Mouse (Mus musculus): ENCODE measurements around the gene Retnla. TPM values are rescaled to one million over a fixed set of nuclear protein-coding genes. Genes with fewer than 3 reads are reported as not detected.
"Not testable (repeated sequence)": the region's sequence is repeated elsewhere in the genome, so short reads cannot be mapped to it uniquely, and the experiment has no call there.

The Retnla gene
- polyA plus RNA-seq, 1 experiment from 2014 or later = not detected

DNA sequence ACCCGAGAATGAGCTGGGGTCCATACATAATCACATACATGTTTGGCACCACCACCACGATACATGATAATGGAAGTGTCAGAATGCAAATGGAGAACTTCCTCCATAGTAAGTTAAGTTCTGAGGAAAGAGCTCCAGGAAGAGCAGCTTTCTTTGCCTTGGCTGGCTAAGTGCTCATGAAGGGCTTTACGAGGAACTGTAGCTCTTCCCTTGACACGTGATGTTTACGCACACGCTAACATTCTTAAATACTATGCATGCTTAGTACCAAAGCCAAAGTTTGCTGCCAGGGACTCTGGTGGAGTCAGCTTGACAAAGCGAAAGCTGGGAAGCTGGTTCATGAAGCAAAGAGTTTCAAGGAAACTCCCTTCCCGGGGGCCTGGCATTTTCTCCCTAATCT is 10.3 kb upstream of the Retnla start:
- H3K27me3 ChIP-seq (replicated peaks) = no peaks in the 10 kb centered on the region
- 84% methylated on average over 8 of the region's 8 CpGs for WGBS

DNA sequence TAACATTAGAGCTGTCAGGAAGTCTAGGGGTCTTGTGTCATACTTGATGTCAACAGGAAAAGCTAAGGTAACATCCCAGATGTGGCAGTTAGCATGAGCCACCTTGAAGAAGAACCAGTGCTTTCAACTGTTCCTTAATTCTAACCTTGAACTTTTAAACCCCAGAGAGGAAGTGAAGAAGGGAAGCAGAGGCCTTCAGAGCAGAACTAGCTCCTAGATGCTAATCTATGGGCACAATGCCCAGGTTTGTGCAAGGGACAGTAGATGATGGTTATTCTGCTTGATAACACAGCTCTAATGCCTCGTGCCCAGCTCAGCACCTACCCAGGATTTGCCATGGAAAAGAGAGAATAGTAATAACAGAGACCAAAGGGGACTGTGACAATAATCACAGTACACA is 8.7 kb upstream of the Retnla start:
- H3K9me3 ChIP-seq; H3K27me3 ChIP-seq (replicated peaks); H3K27ac ChIP-seq; H3K9ac ChIP-seq; H3K4me1 ChIP-seq; H3K4me2 ChIP-seq (replicated peaks); ATAC-seq (ENCODE audit: low FRiP score, low read depth); H3K4me3 ChIP-seq; H3K36me3 ChIP-seq: not testable (repeated sequence)
- WGBS = 71% methylated on average over 1 of the region's 1 CpGs

More for the DNA sequence above, 10.3 kb upstream of the Retnla start:
- H3K9ac ChIP-seq = no peak overlapping the region
- H3K4me2 ChIP-seq (replicated peaks) = no peak overlapping the region
- H3K4me3 ChIP-seq = no peak overlapping the region
- no peaks in the 10 kb centered on the region for H3K36me3 ChIP-seq
- H3K9me3 ChIP-seq = no peaks in the 10 kb centered on the region
- H3K4me1 ChIP-seq = no peaks in the 10 kb centered on the region
- H3K27ac ChIP-seq = no peak overlapping the region
- no peak for ATAC-seq (ENCODE audit: low FRiP score, low read depth)

DNA sequence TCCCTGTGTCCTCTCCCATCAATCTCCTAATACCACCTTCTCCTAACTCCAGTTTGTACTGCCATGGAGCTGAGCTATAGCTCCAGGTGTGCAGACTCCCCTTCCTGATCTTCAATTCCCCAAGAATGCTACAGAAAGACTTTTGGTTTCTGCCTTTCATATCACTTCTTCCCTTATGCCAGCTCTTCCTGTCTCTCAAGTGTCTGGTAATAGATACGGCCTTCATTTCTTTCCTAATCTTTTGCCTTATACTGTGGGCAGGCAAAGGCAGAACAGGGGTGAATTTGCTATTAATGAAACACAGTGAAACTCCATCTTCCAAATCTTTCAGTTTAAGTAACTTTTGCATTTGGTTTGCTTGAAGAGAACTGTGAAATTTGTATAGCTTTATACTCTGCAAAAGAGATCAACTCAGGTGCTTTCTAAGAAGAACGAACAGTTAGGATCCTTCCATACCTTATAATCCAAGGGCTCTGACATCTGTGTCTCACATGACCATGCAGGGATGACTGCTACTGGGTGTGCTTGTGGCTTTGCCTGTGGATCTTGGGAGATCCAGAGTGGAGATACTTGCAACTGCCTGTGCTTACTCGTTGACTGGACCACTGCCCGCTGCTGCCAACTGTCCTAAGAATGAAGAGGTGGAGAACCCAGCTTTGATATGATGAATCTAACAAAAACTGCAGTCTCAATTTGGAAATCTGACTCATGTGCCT is 1.5 kb downstream of the Retnla start:
- Histone ChIP-seq H3K36me3 (no peaks in the 10 kb centered on the region), H3K9me3 (no peaks in the 10 kb centered on the region), H3K4me2 (replicated peaks) (no peak overlapping the region), H3K4me3 (no peak overlapping the region), H3K27ac (no peak overlapping the region), H3K4me1 (no peaks in the 10 kb centered on the region), H3K9ac (no peak overlapping the region), H3K27me3 (replicated peaks) (no peaks in the 10 kb centered on the region)
- no peak for ATAC-seq (ENCODE audit: low FRiP score, low read depth)
- 92% methylated on average over 4 of the region's 4 CpGs for WGBS

DNA sequence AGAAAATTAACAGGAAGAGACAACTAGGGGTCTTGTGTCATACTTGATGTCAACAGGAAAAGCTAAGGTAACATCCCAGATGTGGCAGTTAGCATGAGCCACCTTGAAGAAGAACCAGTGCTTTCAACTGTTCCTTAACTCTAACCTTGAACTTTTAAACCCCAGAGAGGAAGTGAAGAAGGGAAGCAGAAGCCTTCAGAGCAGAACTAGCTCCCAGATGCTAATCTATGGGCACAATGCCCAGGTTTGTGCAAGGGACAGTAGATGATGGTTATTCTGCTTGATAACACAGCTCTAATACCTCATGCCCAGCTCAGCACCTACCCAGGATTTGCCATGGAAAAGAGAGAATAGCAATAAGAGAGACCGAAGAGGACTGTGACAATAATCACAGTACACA is 22.7 kb downstream of the Retnla start:
- H3K27me3 ChIP-seq (replicated peaks); H3K27ac ChIP-seq; H3K4me3 ChIP-seq; H3K36me3 ChIP-seq; ATAC-seq (ENCODE audit: low FRiP score, low read depth); H3K9me3 ChIP-seq; H3K4me2 ChIP-seq (replicated peaks); H3K9ac ChIP-seq; H3K4me1 ChIP-seq: not testable (repeated sequence)
- WGBS = 95% methylated on average over 1 of the region's 1 CpGs

DNA sequence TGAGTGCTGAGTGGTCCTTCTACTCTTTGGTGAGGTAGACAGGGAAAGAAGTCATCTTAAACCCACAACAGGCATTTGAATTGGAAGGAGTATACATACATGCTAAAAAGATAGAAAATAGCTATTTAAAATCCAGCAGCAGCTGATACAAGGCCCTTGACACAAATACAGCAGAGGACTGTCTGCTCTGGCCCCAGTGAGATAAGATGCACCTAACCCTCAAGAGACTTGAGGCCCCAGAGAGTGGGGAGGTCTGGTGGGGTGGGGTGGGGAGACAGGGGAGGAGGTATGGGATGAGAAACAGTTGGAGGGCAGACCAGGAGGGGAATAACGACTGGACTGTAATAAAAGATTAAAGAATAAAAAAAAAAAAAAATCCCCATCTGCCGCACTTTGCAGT is 25.3 kb downstream of the Retnla start:
- Histone ChIP-seq H3K9ac (no peak overlapping the region), H3K36me3 (no peaks in the 10 kb centered on the region), H3K27me3 (replicated peaks) (no peaks in the 10 kb centered on the region), H3K27ac (no peak overlapping the region), H3K9me3 (no peaks in the 10 kb centered on the region), H3K4me1 (no peaks in the 10 kb centered on the region), H3K4me2 (replicated peaks) (no peak overlapping the region), H3K4me3 (no peak overlapping the region)
- ATAC-seq (ENCODE audit: low FRiP score, low read depth) = no peak
- 78% methylated on average over 2 of the region's 2 CpGs for WGBS

DNA sequence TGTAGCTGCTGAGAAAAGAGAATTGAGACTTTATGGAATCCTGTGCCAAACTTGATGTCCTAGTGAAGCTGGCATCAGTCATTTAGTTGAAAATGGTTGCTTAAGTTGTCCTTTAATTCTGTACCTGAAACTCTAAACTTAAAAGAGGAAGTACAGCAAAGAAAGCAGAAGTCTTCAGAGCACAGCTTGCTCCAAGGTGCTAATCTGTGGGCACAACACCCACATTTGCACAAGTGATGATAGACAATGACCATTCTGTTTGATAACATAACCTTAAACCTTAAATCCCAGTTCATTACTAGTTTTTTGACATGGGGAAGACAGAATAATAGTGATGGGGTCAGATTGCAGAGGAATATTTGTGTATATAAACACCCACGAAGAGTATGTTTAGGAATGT is 26.3 kb downstream of the Retnla start:
- no peak overlapping the region for H3K9ac ChIP-seq
- H3K27ac ChIP-seq = no peak overlapping the region
- H3K4me1 ChIP-seq = no peaks in the 10 kb centered on the region
- H3K27me3 ChIP-seq (replicated peaks) = no peaks in the 10 kb centered on the region
- no peaks in the 10 kb centered on the region for H3K36me3 ChIP-seq
- WGBS = 82% methylated on average over 1 of the region's 1 CpGs
- H3K4me3 ChIP-seq = no peak overlapping the region
- H3K9me3 ChIP-seq = no peaks in the 10 kb centered on the region
- no peak for ATAC-seq (ENCODE audit: low FRiP score, low read depth)
- H3K4me2 ChIP-seq (replicated peaks) = no peak overlapping the region

DNA sequence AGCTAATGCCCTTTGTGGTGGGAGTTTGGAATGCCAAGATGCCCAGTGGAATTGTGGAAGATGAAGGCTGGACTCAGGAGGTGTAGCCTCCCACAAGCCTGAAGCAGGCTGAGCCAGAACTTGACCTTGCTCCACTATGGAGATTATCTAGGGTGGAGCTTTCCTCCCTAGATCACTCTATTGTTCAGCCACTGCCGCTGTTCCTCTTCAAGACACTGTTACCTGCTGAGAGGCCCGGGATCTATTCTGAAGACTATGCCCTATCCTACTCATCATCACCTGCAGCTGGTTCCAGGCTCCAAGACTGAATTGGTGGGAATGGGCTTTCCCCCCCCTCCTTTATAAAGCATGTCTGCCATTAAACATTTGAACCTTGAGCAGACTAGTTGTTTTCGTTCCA is 27.3 kb downstream of the Retnla start:
- Histone ChIP-seq H3K27ac (no peak overlapping the region), H3K27me3 (replicated peaks) (no peaks in the 10 kb centered on the region), H3K4me2 (replicated peaks) (no peak overlapping the region), H3K9me3 (no peaks in the 10 kb centered on the region), H3K4me3 (no peak overlapping the region), H3K36me3 (no peaks in the 10 kb centered on the region), H3K9ac (no peak overlapping the region), H3K4me1 (no peaks in the 10 kb centered on the region)
- no peak for ATAC-seq (ENCODE audit: low FRiP score, low read depth)
- 79% methylated on average over 3 of the region's 3 CpGs for WGBS

DNA sequence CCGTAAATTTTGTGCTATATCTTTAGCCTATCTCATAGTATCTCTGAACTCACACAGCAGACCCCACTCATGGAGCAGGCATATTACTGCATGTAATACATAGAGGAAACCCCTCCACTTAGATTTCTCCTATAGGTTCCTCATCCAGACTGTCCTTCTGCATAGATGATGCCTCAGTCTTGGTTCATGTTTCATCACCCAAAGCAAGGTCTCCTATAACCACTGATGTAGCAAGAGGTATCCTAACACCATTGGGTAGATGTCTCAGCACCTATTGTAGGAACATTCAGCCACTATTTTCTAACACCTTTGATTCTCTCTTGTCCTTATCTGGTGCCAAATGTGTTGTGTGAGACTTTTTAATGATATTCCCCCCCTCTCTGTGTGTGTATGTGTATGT is 29.4 kb downstream of the Retnla start:
- no peak overlapping the region for H3K4me2 ChIP-seq (replicated peaks)
- no peaks in the 10 kb centered on the region for H3K27me3 ChIP-seq (replicated peaks)
- H3K27ac ChIP-seq = no peak overlapping the region
- H3K9me3 ChIP-seq = no peaks in the 10 kb centered on the region
- no peak for ATAC-seq (ENCODE audit: low FRiP score, low read depth)
- no peaks in the 10 kb centered on the region for H3K4me1 ChIP-seq
- no peaks in the 10 kb centered on the region for H3K36me3 ChIP-seq
- no peak overlapping the region for H3K4me3 ChIP-seq
- WGBS = 91% methylated on average over 1 of the region's 1 CpGs
- H3K9ac ChIP-seq = no peak overlapping the region

DNA sequence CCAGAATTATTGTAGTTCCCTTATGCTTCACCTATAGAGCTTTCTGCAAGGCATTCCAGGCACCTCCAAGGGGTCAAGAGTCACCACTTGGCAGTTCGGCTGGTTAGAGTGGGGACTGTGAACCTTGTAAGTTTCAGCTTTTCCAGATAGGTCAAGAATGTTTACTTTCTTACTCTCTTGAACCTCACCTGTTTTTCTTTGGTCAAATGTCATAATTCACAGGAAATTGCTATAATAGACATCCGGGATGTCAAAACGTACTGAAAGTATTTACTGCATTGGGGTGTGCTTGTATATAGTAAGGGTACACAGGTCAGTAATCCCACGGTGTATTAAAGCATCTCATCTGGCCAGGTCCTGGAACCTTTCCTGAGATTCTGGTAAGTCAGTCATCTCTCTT is 30.0 kb downstream of the Retnla start, which contains the start of gene Retnlg:
Gene Retnlg, plus strand, starts transcription at position 301 of the 400 bp plus-strand sequence.
- no peaks in the 10 kb centered on the region for H3K36me3 ChIP-seq
- H3K27me3 ChIP-seq (replicated peaks) = no peaks in the 10 kb centered on the region
- no peak within 1 kb of the TSS for H3K4me2 ChIP-seq (replicated peaks)
- ATAC-seq (ENCODE audit: low FRiP score, low read depth) = no peak
- H3K27ac ChIP-seq = no peak within 1 kb of the TSS
- no peaks in the 10 kb centered on the region for H3K4me1 ChIP-seq
- 87% methylated on average over 4 of the region's 4 CpGs for WGBS
- no peak within 1 kb of the TSS for H3K9ac ChIP-seq
- no peak within 1 kb of the TSS for H3K4me3 ChIP-seq
- no peaks in the 10 kb centered on the region for H3K9me3 ChIP-seq

DNA sequence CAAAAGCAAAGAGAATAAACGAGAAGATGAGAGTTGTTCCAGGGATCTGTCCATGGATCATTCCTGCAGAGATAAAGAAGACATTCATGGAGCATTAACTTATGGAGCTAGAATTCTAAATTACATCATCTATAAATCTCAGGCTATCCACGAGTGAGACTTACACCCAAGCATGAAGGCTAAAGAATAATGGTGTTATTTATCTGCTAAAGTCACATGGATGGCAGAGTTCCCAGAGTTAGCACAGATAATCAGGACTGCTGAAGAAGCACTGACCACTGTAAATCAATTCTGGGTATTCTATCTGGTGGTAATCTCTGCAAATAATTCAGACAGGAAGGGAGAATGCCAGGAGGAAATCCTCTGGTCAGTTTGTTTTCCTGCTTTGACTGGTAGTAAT is 48.4 kb downstream of the Retnla start:
- Histone ChIP-seq H3K9me3 (no peaks in the 10 kb centered on the region), H3K27ac (no peak overlapping the region), H3K4me2 (replicated peaks) (no peak overlapping the region), H3K9ac (no peak overlapping the region), H3K27me3 (replicated peaks) (no peaks in the 10 kb centered on the region), H3K4me3 (no peak overlapping the region), H3K4me1 (no peaks in the 10 kb centered on the region), H3K36me3 (no peaks in the 10 kb centered on the region)
- no peak for ATAC-seq (ENCODE audit: low FRiP score, low read depth)
- WGBS = 53% methylated on average over 2 of the region's 2 CpGs

Other genes starting within 250 kb of the Retnla start
- gene Trat1, start 70.5 kb upstream of the Retnla start, polyA plus RNA-seq (2016; fragmentation: Nextera tagmentation; extraction: Ambion mirVana) = not detected in 2 replicates
- not detected in 2 replicates for gene Retnlb, start 25.7 kb upstream of the Retnla start, polyA plus RNA-seq (2016; fragmentation: Nextera tagmentation; extraction: Ambion mirVana)
- gene Retnlg, start 30.1 kb downstream of the Retnla start, polyA plus RNA-seq (2016; fragmentation: Nextera tagmentation; extraction: Ambion mirVana) = 0.47 TPM in 1 of 2 replicates, not detected in the other
- gene Dzip3, start 151.6 kb downstream of the Retnla start, polyA plus RNA-seq (2016; fragmentation: Nextera tagmentation; extraction: Ambion mirVana) = 44.2 and 48.3 TPM in 2 replicates
- 20.9 and 24.6 TPM in 2 replicates for gene Cip2a, start 151.6 kb downstream of the Retnla start, polyA plus RNA-seq (2016; fragmentation: Nextera tagmentation; extraction: Ambion mirVana)
- 0.05 and 0.06 TPM in 2 replicates for gene Myh15, start 214.9 kb downstream of the Retnla start, polyA plus RNA-seq (2016; fragmentation: Nextera tagmentation; extraction: Ambion mirVana)